9 mouse cellular contexts compared by ENCODE assay signal in the genomic region with DNA sequence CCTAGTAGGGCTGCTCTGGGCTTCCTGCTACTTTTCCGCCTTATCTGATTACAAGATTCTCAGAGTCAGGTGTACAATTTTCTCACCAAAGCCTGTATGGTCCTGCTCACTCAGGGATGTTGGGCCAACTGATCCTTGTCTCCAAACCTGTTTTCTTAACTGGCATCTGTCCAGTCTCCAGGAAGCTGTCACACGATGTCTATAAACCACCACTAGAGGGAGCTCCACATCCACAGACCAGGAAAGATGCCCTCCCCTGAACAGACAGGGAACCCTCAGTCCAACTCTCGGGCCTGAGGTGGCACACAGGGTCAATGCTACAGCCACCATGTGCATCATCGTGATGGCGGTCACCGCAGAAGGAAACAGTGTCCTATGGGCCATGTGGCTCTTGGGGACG. TPM values are rescaled to one million over a fixed set of nuclear protein-coding genes. Genes with fewer than 3 reads are reported as not detected.
A peak's percentile ranks its signal among the peaks of the same experiment; 100 is the strongest.
DNase-seq lines count a peak whose midpoint lies in the region.
"Had no signal": no experiment of that assay in that cellular context is flagged by ENCODE, and none has a peak within 500 bp of the region (broad histone marks: within the 10 kb centered on the region; RNA-seq: fewer than 3 reads in every experiment).

No protein-coding gene starts in this region.

- no peaks in the 10 kb centered on the region for H3K36me3 ChIP-seq in heart, embryonic 10.5 days
- H3K36me3 ChIP-seq: lung, embryonic 15.5 days had no signal

- peaks cover 68% of the 10 kb centered on the region for H3K27me3 ChIP-seq in heart, embryonic 10.5 days (ENCODE audit: insufficient read depth, poor library complexity, severe bottlenecking)
- H3K27me3 ChIP-seq: lung, embryonic 15.5 days had no signal

- no peak overlapping the region for H3K4me3 ChIP-seq in heart, embryonic 10.5 days
- H3K4me3 ChIP-seq: lung, embryonic 15.5 days had no signal

- 26% methylated on average over 7 of the region's 7 CpGs for WGBS in heart, embryonic 10.5 days

- H3K4me1 ChIP-seq in heart, embryonic 10.5 days, result no peaks in the 10 kb centered on the region
- H3K4me1 ChIP-seq: lung, embryonic 15.5 days had no signal

- H3K27ac ChIP-seq in heart, embryonic 10.5 days, result no peak overlapping the region
- H3K27ac ChIP-seq: lung, embryonic 15.5 days had no signal

- no peaks in the 10 kb centered on the region for H3K9me3 ChIP-seq in heart, embryonic 10.5 days
- H3K9me3 ChIP-seq: lung, embryonic 15.5 days had no signal

- peak; percentile 55 to 73 for DNase-seq in heart, adult 18-20 months
- no peak for DNase-seq in heart, embryonic 10.5 days (ENCODE audit: low spot score)
- peak; percentile 78 for DNase-seq in ZHBTc4 (ENCODE audit: low read depth, low spot score)
- peak; percentile 61 to 71 for DNase-seq in cerebellum, postnatal 36 days
- DNase-seq in gonadal fat pad, adult 2 months (ENCODE audit: low read depth), result peak; percentile 64
- peak; percentile 61 to 65 for DNase-seq in kidney, postnatal 25 days
- DNase-seq in lung, postnatal 14 days, result peak; percentile 62
- peak; percentile 88 for DNase-seq in retina, postnatal 1 day

RNA-seq across cellular contexts. Expression of gene Sec13, which starts 21.1 kb away (rescaled TPM):
- total RNA-seq in heart, adult 18-20 months (2021), result 10 to 100 TPM; 63.7 to 64.6 TPM
- 288 and 313 TPM in 2 replicates for polyA plus RNA-seq in heart, embryonic 10.5 days (2016; fragmentation: Nextera tagmentation; extraction: Ambion mirVana)
- polyA plus RNA-seq in gonadal fat pad, adult 2 months (2012; rRNA removed), result 168 and 231 TPM in 2 replicates

RNA-seq across cellular contexts. Expression of gene Ghrl, which starts 42.0 kb away (rescaled TPM):
- total RNA-seq in heart, adult 18-20 months (2021), result not detected
- polyA plus RNA-seq in heart, embryonic 10.5 days (2016; fragmentation: Nextera tagmentation; extraction: Ambion mirVana), result 1.5 TPM in 1 of 2 replicates, not detected in the other
- polyA plus RNA-seq in gonadal fat pad, adult 2 months (2012; rRNA removed), result not detected in 2 replicates
- polyA plus RNA-seq: lung, embryonic 15.5 days had no signal
